Mouse (Mus musculus) testis, adult 2 months (tissue): ENCODE data around the gene Zcchc8. TPM values are rescaled to one million over a fixed set of nuclear protein-coding genes. Genes with fewer than 3 reads are reported as not detected.
A peak's percentile ranks its signal among the peaks of the same experiment; 100 is the strongest.

ENCODE experiments used
- H3K27ac ChIP-seq: fragments of 200-500 bp; 2 replicates; pipeline ENCODE4 v1.5.1; 2012; ENCODE audit warnings: low read depth, low read length; ENCODE audit not compliant: control insufficient read depth, insufficient read depth
- H3K27me3 ChIP-seq: fragments of 200-500 bp; 2 replicates; pipeline ENCODE4 v1.6.1; 2012; ENCODE audit warnings: mild to moderate bottlenecking, low read length, moderate library complexity; ENCODE audit not compliant: control insufficient read depth, insufficient read depth
- H3K36me3 ChIP-seq: fragments of 200-500 bp; 2 replicates; pipeline ENCODE4 v1.6.1; 2012; ENCODE audit warnings: mild to moderate bottlenecking, low read length; ENCODE audit not compliant: control insufficient read depth, insufficient read depth
- H3K4me1 ChIP-seq: fragments of 200-500 bp; 2 replicates; pipeline ENCODE4 v1.6.1; 2012; ENCODE audit warnings: low read length; ENCODE audit not compliant: control insufficient read depth, insufficient read depth
- H3K4me3 ChIP-seq: fragments of 200-500 bp; 2 replicates; pipeline ENCODE4 v1.5.1; 2012; ENCODE audit warnings: low read depth, mild to moderate bottlenecking, low read length, moderate library complexity, mixed read lengths; ENCODE audit not compliant: control insufficient read depth
- CTCF ChIP-seq: fragments of 200-500 bp; IDR thresholded peaks from 2 replicates; pipeline ENCODE4 v1.5.1; 2012; ENCODE audit warnings: low read depth, mild to moderate bottlenecking, inconsistent platforms, low read length, moderate library complexity; ENCODE audit not compliant: control insufficient read depth, insufficient read depth, insufficient replicate concordance
- POLR2A ChIP-seq: fragments of 200-500 bp; IDR thresholded peaks from 2 replicates; pipeline ENCODE4 v1.6.1; 2012; ENCODE audit warnings: low read depth, mild to moderate bottlenecking, inconsistent platforms, low read length, moderate library complexity; ENCODE audit not compliant: control insufficient read depth
- polyA plus RNA-seq: library from polyadenylated mRNA; depleted of rRNA; stranded (reverse); fragments of >200 nt; gene quantifications from 2 replicates; pipeline ENCODE4 v1.2.3, GENCODE M21; 2012

Zcchc8 gene
- polyA plus RNA-seq, 1 experiment, result 49.2 TPM

DNA sequence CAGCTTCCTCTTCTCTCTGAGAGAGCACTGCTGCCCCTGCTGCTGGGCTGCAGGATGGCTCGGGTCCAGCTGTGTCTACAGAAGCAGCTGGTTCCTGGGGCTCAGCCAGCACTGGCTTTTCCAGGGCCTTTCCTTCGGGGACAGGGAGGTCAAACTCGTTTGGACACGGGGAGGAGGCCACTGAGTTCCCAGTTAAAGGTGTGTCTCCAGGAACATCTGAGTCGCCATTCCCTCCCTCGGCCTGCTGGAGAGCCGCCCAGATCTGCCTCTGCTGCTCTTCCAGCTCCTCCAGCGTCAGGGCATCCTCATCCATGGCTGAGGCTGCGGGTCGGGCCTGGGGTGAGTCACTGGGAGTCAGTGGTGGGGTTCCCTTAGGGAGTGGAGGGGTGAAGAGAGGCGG lies 20.3 kb downstream of the Zcchc8 start:
- no peak for TF ChIP-seq POLR2A
- Histone ChIP-seq H3K36me3 (peaks cover 2% of the 10 kb centered on the region; the same call in 1 of the 2 replicates), H3K4me1 (peaks cover 3% of the 10 kb centered on the region; the same call in 1 of the 2 replicates), H3K4me3 (no peak overlapping the region), H3K27me3 (no peaks in the 10 kb centered on the region), H3K27ac (no peak overlapping the region)

- Histone ChIP-seq H3K4me3 (no peak overlapping the region), H3K27me3 (no peaks in the 10 kb centered on the region), H3K36me3 (peaks cover 2% of the 10 kb centered on the region; the same call in 1 of the 2 replicates), H3K27ac (no peak overlapping the region), H3K4me1 (peaks cover 3% of the 10 kb centered on the region; the same call in 1 of the 2 replicates)
- TF ChIP-seq POLR2A (no peak), CTCF (peak; percentile 28; the same call in 1 of the 2 replicates)
Measured at GRCm38 (mm10) chr5:123699198-123699597, 21.7 kb downstream of the Zcchc8 start.

- Histone ChIP-seq H3K36me3 (no peaks in the 10 kb centered on the region), H3K4me3 (no peak overlapping the region), H3K27ac (no peak overlapping the region), H3K4me1 (peaks cover 3% of the 10 kb centered on the region; the same call in 1 of the 2 replicates), H3K27me3 (no peaks in the 10 kb centered on the region)
- TF ChIP-seq CTCF (no peak), POLR2A (no peak)
Measured at GRCm38 (mm10) chr5:123696961-123697360, 23.9 kb downstream of the Zcchc8 start.

DNA sequence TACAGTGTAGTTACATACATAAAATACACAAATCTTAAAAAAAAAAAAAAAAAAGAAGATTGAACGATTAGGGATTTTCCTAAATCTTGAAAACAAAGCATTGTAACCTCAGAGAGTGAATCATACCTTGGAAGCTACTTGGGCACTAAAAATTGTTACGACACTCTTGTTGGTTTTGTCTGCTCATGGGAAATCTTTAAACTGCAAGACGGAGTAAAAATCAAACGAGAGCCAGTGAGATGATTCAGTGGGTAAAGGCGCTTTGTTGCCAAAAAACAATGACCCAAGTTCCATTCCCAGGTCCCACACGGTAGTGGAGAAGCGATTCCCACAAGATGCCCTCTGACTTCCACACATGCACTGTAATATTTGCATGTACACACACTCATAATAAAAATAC lies 24.7 kb downstream of the Zcchc8 start:
- TF ChIP-seq POLR2A, result no peak
- Histone ChIP-seq H3K4me1 (peaks cover 3% of the 10 kb centered on the region; the same call in 1 of the 2 replicates), H3K36me3 (no peaks in the 10 kb centered on the region), H3K27me3 (no peaks in the 10 kb centered on the region), H3K4me3 (no peak overlapping the region), H3K27ac (no peak overlapping the region)

GRCm38 (mm10) chr5:123694468-123694867 lies 26.4 kb downstream of the Zcchc8 start:
- Histone ChIP-seq H3K36me3 (no peaks in the 10 kb centered on the region), H3K27ac (no peak overlapping the region), H3K27me3 (no peaks in the 10 kb centered on the region), H3K4me3 (no peak overlapping the region), H3K4me1 (no peaks in the 10 kb centered on the region)
- TF ChIP-seq CTCF, result no peak

GRCm38 (mm10) chr5:123684221-123685144 lies 36.4 kb downstream of the Zcchc8 start, which contains the start of gene Clip1:
TSS of gene Clip1 (minus strand) at chr5:123684618.
- Histone ChIP-seq H3K36me3 (no peaks in the 10 kb centered on the region), H3K27ac (peak within 1 kb of the TSS; percentile 81)
- TF ChIP-seq POLR2A (peak; percentile 41; the same call in 1 of the 2 replicates), CTCF (no peak)

GRCm38 (mm10) chr5:123683377-123684220 lies 37.3 kb downstream of the Zcchc8 start:
- H3K4me1 ChIP-seq, result peaks cover 8% of the 10 kb centered on the region

More at GRCm38 (mm10) chr5:123684221-123685144, 36.4 kb downstream of the Zcchc8 start, which contains the start of gene Clip1:
- H3K4me1 ChIP-seq, result peaks cover 6% of the 10 kb centered on the region
- H3K27me3 ChIP-seq, result no peaks in the 10 kb centered on the region
- H3K4me3 ChIP-seq, result peak within 1 kb of the TSS; percentile 95

More at GRCm38 (mm10) chr5:123683377-123684220, 37.3 kb downstream of the Zcchc8 start:
- H3K27ac ChIP-seq, result peak overlapping the region; percentile 81
- no peaks in the 10 kb centered on the region for H3K27me3 ChIP-seq
- no peaks in the 10 kb centered on the region for H3K36me3 ChIP-seq
- peak overlapping the region; percentile 95 for H3K4me3 ChIP-seq
- no peak for TF ChIP-seq CTCF
